Mouse (Mus musculus) C2C12 (cell line): ENCODE measurements around the gene Crybb3. TPM values are rescaled to one million over a fixed set of nuclear protein-coding genes. Genes with fewer than 3 reads are reported as not detected.

Source experiments
- H3K27me3 ChIP-seq: one replicate; pipeline ENCODE4 v1.6.1; 2011; ENCODE audit not compliant: control insufficient read depth, insufficient read depth, insufficient read length
- H3K36me3 ChIP-seq: one replicate; pipeline ENCODE4 v1.6.1; 2011; ENCODE audit not compliant: control insufficient read depth, insufficient read depth
- H3K4me3 ChIP-seq: one replicate; pipeline ENCODE4 v1.5.1; 2011; ENCODE audit warnings: mild to moderate bottlenecking, control low read depth; ENCODE audit not compliant: poor library complexity, insufficient read depth, severe bottlenecking
- H3K79me2 ChIP-seq: one replicate; pipeline ENCODE4 v1.6.1; 2011; ENCODE audit not compliant: control insufficient read depth, insufficient read depth
- H3K79me3 ChIP-seq: one replicate; pipeline ENCODE4 v1.6.1; 2011; ENCODE audit warnings: low read depth, control low read depth
- H3ac ChIP-seq: one replicate; pipeline ENCODE3; 2011; ENCODE audit warnings: low read depth; ENCODE audit not compliant: control insufficient read depth, insufficient read length
- CEBPB ChIP-seq: IDR thresholded peaks from one replicate; pipeline ENCODE4 v1.6.1; 2011; ENCODE audit warnings: low read depth, mild to moderate bottlenecking, control low read depth, moderate library complexity
- CTCF ChIP-seq: IDR thresholded peaks from one replicate; pipeline ENCODE4 v1.5.1; 2011; ENCODE audit not compliant: control insufficient read depth, insufficient read depth, insufficient read length
- FOSL1 ChIP-seq: IDR thresholded peaks from one replicate; pipeline ENCODE4 v1.8.0; 2011; ENCODE audit warnings: mild to moderate bottlenecking, low read length; ENCODE audit not compliant: poor library complexity, insufficient read depth, severe bottlenecking
- MAX ChIP-seq: IDR thresholded peaks from one replicate; pipeline ENCODE4 v1.6.1; 2011; ENCODE audit warnings: mild to moderate bottlenecking, control low read depth
- MYOD1 ChIP-seq: IDR thresholded peaks from one replicate; pipeline ENCODE4 v1.6.1; 2011; ENCODE audit warnings: low read depth; ENCODE audit not compliant: control insufficient read depth, insufficient read length
- MYOG ChIP-seq: IDR thresholded peaks from one replicate; pipeline ENCODE4 v1.6.1; 2011; ENCODE audit not compliant: control insufficient read depth, insufficient read length; ENCODE audit errors: extremely low read depth
- USF1 ChIP-seq: IDR thresholded peaks from one replicate; pipeline ENCODE4 v1.6.1; 2011; ENCODE audit warnings: low read depth, mild to moderate bottlenecking, control low read depth, moderate library complexity
- polyA plus RNA-seq: library from polyadenylated mRNA; unstranded; fragments of >200 nt; fragmentation: generic; extraction: Trizol; gene quantifications from one replicate; pipeline ENCODE4 v1.2.1, GENCODE M21; 2012; ENCODE audit warnings: missing spikeins

The Crybb3 gene
- polyA plus RNA-seq, 1 experiment: not detected

DNA sequence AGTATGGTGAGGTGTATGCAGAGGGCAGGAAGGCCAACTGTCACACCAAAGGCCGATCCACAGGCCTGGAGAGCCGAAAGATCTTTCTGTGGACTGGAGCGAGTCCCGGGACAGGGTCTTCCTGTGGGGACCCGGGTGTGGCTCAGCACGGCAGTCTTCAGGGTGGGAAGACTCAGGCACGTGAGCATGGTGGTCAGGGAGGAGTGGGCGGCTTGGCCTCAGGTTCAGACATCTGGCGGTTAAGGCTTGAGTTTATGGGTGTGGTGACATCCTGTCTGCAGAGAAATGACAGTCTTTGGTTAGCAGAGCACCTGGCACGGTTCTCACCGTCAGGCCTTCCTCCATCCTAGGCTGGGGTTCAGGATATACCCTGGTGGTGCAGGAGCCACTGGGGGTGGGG, 9.4 kb upstream of the Crybb3 start:
- Histone ChIP-seq H3K36me3 (peaks cover 9% of the 10 kb centered on the region), H3K79me3 (no peaks in the 10 kb centered on the region), H3K79me2 (no peaks in the 10 kb centered on the region), H3K4me3 (no peak overlapping the region), H3K27me3 (no peaks in the 10 kb centered on the region), H3ac (no peak overlapping the region)
- TF ChIP-seq CTCF (no peak), CEBPB (no peak), MYOG (no peak), USF1 (no peak), FOSL1 (no peak), MAX (no peak), MYOD1 (no peak)

DNA sequence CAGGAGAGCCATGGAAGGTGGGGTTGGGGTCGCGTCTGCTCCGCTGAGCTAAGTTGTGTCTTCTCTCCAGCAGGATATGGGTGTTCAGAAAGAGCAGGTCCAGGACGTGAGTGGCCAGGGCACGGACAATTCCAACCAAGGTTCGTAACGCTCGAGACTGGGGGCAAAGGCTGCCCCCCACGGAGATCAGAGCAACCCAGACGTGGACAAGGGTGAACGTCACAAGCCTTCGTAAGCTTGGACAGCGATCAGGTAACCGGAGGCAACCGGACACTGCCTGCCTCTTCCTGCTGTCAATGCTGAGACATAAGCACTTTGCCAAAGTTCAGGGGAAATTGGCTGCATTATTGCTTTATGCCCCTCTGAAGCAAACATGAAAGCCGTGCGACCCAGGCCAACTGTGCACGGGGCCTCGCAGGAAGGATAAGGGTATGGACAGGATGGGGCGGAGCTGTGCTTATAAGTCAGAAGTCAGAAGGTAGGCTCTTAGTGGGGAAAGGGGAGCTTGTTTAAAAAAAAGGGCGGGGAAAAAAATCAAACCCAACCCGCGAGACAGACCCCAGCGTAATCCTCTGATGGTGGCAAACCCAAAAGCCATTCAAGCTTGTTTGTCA, 8.8 kb upstream of the Crybb3 start:
- TF ChIP-seq MYOD1 (no peak), MAX (no peak)
- Histone ChIP-seq H3K79me2 (no peaks in the 10 kb centered on the region), H3K79me3 (no peaks in the 10 kb centered on the region), H3K36me3 (peaks cover 5% of the 10 kb centered on the region), H3K27me3 (no peaks in the 10 kb centered on the region), H3K4me3 (no peak overlapping the region), H3ac (no peak overlapping the region)

DNA sequence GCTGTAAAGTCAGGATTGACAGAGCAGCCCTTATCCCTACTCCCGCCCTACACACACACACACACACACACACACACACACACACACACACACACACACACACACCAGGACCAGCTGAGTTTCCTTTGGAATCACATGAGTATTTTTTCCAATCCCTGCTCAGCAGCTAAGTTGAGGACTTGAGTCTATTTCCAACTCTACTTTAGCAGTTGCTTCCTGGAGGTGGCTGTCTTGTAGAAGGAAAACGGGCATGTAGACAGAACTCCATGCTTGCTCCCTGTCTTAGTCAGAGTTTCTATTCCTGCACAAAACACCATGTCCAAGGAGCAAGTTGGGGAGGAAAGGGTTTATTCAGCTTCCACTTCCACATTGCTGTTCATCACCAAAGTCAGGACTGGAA, 6.1 kb upstream of the Crybb3 start:
- H3K79me3 ChIP-seq: no peaks in the 10 kb centered on the region
- no peaks in the 10 kb centered on the region for H3K27me3 ChIP-seq
- H3K36me3 ChIP-seq: peaks cover 4% of the 10 kb centered on the region
- TF ChIP-seq FOSL1 (no peak), MYOG (no peak), MYOD1 (no peak), CTCF (no peak), CEBPB (no peak), USF1 (no peak), MAX (no peak)
- no peaks in the 10 kb centered on the region for H3K79me2 ChIP-seq
- no peak overlapping the region for H3ac ChIP-seq
- H3K4me3 ChIP-seq: no peak overlapping the region

DNA sequence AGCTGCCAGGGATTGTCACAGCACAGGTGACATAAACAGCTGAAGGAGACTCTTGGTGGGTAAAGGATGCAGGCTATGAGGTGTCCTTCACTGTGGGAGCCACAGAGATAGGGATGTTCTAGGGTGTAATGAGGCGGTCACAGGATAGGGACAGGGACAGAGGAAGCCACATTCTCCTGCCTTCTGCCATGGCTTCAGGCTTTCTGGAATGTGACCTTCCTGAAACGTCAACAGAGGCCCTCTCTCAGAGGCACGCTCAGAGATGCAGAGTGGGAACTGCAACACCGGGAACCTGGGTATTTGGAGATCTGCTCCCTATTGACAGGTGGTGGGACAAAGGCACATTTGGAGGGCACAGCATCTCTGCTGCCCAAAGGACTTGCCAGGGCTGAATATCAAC, 5.6 kb upstream of the Crybb3 start:
- no peaks in the 10 kb centered on the region for H3K79me2 ChIP-seq
- peaks cover 4% of the 10 kb centered on the region for H3K36me3 ChIP-seq
- no peak overlapping the region for H3K4me3 ChIP-seq
- H3ac ChIP-seq: no peak overlapping the region
- H3K79me3 ChIP-seq: no peaks in the 10 kb centered on the region
- no peak for TF ChIP-seq MYOG
- no peak for TF ChIP-seq USF1
- TF ChIP-seq CTCF: no peak
- no peak for TF ChIP-seq MAX
- no peak for TF ChIP-seq CEBPB
- TF ChIP-seq FOSL1: no peak
- TF ChIP-seq MYOD1: no peak
- H3K27me3 ChIP-seq: no peaks in the 10 kb centered on the region

DNA sequence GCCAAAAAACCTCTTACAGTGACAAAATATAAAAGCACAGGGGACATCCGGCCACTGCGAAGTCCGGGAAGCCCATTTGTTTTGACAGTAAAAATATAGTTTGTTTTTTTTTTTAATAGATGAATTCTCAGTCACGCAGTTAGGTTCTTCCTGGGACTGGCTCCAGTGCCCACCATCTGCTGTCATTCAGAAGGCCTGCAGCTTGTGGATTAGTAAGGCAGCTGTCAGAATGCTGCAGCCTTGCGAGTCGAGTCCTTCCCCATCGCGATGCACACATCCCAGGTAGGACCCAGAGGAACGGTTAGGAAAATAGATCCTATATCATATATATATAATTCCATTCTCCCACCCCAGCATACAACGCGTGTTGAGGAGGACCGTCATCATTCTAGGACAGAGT, 5.1 kb upstream of the Crybb3 start:
- TF ChIP-seq MYOD1 (no peak), MAX (no peak), FOSL1 (no peak), CTCF (no peak), CEBPB (no peak)
- Histone ChIP-seq H3ac (no peak overlapping the region), H3K27me3 (no peaks in the 10 kb centered on the region), H3K79me2 (no peaks in the 10 kb centered on the region), H3K4me3 (no peak overlapping the region), H3K36me3 (peaks cover 4% of the 10 kb centered on the region), H3K79me3 (no peaks in the 10 kb centered on the region)

DNA sequence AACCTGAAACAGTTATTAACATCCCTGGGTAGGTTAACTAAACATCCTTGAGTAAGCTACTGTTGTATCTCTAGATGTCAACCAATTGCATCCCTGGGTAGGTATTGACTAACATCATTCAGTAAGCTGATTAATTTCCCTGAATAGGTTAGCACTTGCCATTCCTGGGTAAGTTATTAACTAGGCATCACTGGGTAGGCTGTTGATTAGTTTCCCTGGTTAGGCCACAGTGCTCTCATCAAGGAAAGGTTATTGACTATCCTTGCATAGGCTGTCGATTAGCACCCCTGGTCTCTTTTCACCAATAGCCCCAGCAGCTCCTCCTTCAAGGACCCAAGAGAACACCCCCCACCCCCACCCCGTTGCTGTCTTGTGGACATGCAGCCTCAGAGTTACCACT, 4.5 kb upstream of the Crybb3 start:
- Histone ChIP-seq H3K27me3 (no peaks in the 10 kb centered on the region), H3K79me2 (no peaks in the 10 kb centered on the region), H3K36me3 (peaks cover 4% of the 10 kb centered on the region), H3ac (no peak overlapping the region), H3K4me3 (no peak overlapping the region), H3K79me3 (no peaks in the 10 kb centered on the region)
- no peak for TF ChIP-seq CEBPB
- TF ChIP-seq MAX: no peak
- TF ChIP-seq USF1: no peak
- no peak for TF ChIP-seq FOSL1
- TF ChIP-seq MYOG: no peak
- TF ChIP-seq CTCF: no peak
- TF ChIP-seq MYOD1: no peak
